Mouse (Mus musculus) retina, adult 2 months (tissue): ENCODE data around the gene Ccl1.

ENCODE experiments used
- DNase-seq: peaks from one replicate; pipeline ENCODE4 v3.0.0-alpha.2; 2012; ENCODE audit warnings: low read depth, low spot score

The Ccl1 gene

GRCm38 (mm10) chr11:82305590-82305989, at the start of gene Ccl1:
TSS of gene Ccl1 (minus strand) at chr11:82305690.
- no peak for DNase-seq

GRCm38 (mm10) chr11:82351039-82351438, 45.5 kb upstream of the Ccl1 start:
- DNase-seq = no peak

GRCm38 (mm10) chr11:82340900-82341299, 35.4 kb upstream of the Ccl1 start:
- no peak for DNase-seq

DNA sequence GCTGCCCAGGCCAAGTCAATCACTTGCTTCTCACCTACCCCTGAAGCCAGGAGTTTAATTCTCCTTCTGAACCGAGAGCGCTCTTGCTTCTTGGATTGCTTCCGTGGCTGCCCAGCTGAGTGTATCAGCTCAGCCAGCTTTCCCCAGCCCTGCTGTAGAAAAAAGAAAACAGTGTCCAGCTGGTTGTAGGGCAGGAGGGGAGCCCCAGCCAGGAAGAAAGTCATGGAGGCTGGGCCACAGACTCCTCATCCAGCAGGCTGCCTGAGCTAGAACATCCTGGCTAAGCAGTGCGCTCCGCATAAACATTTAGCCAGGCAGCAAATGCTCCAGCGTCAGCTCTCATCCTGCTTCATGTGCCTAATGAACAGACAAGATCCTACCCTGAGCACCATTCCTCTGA, 34.9 kb upstream of the Ccl1 start:
- DNase-seq = no peak

GRCm38 (mm10) chr11:82339921-82340401, 34.5 kb upstream of the Ccl1 start:
- no peak for DNase-seq

GRCm38 (mm10) chr11:82313153-82313552, 7.7 kb upstream of the Ccl1 start:
- no peak for DNase-seq

- no peak for DNase-seq
These were observed 5.0 kb upstream of the Ccl1 start for GRCm38 (mm10) chr11:82310336-82311045.

DNA sequence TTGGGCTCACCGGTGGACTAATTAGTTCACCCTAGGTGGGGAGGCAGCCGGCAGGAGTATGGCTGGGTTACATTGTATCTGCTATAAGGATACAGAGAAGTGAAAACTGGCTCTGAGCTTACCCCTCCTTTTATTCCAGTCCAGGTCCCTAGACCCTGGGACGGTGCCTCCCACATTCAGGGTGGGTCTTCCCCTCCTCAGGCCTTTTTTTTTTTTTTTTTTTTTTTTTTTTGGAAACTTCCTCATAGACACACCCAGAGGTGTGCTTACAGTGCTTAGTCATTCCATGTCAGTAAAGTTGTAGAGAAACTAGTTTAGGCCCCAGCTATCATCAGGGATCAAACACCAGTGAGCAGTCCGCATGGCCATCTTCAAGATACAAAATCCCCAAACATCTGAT, 7.6 kb downstream of the Ccl1 start:
- DNase-seq = no peak

DNA sequence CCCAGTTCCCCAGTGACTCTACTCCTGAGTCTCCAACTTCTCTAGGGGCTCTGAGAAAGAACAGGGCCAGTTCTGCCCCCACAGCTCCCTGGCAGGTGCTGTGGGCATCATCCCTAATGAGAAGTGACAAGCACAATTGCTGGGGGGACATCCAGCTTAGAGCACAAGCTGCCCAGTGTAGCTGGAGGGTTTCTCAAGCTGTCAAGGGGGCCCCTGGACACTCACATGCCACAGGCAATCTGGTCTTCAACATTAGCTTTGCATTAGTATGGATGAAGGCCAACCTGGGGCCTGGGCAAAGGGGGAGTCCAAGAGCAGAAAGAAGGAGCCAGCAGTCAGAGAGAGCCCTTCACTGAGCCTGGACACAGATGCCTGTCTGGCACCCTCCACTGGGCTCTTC, 14.6 kb downstream of the Ccl1 start:
- DNase-seq = no peak

DNA sequence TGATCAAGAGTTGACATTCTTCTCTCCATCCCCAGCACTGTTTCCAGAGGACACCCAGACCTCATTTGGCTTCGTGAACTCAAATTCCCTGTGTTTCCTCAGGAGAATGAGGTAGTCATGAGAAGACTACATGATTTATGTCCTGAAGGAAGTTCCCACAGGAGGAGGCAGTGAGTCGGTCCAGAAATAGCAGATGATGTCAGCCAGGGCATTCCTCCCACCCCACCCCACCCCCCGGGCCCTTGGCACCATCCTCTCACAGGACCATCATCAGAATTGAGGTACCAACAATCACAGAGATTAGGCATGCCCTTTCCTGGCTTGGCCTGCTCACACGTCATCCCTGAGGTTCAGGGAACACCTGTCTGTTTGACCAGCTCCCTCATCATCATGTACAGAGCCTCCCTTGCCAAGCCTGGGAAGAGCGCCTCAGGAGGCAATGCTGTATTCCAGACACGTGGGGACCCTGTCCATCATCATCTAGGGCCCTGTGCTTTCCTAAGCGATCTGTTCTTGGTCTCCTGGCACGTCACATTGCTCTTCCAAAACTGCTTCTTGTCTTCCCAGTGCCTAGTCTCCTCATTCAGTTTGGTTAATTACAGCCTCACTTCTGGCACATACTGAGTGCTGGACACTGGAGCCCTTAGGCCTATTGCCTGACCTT, 31.2 kb downstream of the Ccl1 start:
- no peak for DNase-seq

GRCm38 (mm10) chr11:82259131-82259530, 46.4 kb downstream of the Ccl1 start:
- DNase-seq = no peak

- no peak for DNase-seq
These were observed 49.9 kb downstream of the Ccl1 start for GRCm38 (mm10) chr11:82255601-82256000.

DNA sequence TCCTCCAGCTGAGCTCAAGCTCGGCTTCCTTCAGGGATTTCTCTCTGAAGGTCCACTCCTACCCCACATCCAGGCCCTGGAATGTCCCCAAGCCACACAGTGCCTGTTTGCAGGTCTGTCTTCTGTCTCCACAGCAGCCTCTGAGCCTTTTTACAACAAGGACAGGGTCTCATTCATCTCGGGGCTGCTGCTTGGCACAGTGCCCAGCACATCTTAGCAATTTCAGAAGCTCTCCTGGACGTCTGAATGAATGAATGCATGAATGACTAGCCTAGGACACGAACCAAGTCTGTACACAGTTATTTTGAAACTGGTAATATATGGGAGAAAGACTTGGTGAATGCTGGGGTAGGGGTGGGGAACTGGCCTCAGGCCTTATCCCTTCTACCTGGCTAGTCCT, 52.1 kb downstream of the Ccl1 start:
- no peak for DNase-seq

DNA sequence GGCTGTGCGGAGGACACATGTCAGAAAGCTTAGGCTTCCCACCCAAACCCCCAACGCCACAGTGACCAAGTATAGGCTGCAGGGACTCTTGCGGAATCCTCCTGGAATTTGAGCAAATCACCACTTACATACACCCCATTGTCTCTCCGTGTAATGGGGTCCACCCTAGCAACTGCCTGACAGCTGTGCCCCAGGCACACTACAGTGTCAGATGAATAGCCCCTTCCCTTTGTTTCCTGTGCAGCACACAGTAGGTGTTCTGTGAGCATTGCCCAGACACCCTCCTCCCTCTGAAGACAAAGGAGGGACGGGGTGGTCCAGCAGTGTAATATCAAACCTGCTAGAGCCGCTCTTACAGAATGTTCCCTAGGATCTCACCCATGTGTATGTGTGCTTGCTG, 54.2 kb downstream of the Ccl1 start:
- DNase-seq = no peak

DNA sequence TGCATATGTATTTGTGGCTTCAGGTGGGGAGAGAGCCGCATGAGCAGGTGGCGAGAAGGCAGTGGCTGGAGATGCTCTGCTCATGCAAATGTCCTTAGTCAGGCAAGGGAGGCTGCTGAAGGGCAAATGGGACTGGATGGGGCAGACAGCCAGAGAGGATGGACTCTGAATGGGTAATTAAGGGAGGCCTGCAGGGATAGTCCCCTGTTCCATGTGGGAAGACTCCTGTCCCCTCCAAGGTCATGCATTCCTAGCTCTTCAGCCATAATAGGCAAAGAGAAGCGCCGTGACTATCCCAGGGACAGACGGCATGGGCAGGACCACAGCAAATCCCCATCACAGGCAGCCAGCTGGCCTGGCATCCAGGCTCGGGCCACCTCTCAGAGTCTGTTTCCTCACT, 55.5 kb downstream of the Ccl1 start:
- DNase-seq = no peak

DNA sequence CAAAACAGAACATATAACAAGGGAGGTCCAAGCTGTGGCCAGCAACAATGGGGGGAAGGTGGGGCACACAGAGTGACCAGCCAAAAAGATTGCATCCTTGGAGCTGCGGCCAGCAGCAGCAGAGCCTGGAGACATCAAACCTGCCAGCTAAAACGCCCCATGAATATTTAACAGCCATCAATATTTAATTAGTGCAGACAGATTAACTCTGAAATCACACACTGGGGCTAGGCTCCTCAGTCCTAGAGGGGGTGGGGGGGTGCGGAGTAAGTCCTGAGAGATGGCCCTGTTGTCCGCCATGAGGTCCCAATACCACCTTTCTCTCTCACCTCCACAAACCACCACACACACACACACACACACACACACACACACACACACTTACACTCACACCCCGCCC, 68.1 kb downstream of the Ccl1 start:
- DNase-seq = no peak

DNA sequence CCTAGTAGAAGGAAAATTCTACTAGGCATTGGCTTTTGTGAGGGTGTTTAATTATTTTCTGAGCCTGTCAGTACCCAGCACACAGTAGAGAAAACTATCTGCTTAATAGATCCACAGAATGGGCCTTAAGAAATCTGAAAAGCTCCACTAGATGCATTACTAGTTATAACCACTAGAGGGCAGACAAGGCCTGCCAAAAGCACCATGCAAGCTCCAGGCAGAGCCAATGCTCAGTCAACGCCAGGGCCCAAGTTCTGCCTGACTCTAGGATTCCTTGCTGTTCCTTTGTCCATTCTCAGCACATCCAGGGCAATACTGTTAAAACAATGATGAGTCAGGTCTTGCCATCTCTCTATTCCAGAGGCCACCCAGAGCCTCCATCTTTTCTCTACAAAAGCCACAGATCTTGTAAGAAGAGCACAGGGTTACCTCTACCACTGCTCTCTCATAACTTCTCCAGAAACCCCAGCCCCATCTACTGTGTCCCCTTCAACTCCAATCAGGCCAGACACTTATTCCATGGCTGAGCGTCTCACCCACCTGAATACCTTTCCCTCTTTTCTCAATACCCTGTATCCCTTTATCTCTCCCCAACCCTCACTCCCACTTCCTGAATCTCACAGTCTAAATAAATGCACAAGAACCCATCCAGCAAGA, 69.8 kb downstream of the Ccl1 start:
- DNase-seq = peak; percentile 44

DNA sequence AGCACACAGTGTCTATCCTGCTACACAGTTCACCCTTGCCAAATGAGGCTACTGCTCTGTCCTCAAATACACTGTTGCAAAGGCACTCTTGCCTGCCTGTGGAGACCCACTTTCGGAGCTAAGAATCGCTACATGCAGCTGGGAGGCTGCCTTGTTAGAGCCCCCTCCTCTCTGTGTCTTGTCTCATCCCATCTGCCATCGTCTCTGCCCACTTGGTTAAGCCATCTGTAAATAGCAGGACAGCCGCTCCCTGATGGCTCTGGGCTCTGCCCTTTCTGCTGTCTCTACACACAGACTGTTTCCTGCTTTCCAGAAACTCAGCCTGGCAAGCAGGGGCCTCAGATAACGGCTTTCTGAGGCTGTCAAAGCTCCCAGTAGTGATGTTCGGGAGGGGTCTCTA, 71.5 kb downstream of the Ccl1 start:
- no peak for DNase-seq

DNA sequence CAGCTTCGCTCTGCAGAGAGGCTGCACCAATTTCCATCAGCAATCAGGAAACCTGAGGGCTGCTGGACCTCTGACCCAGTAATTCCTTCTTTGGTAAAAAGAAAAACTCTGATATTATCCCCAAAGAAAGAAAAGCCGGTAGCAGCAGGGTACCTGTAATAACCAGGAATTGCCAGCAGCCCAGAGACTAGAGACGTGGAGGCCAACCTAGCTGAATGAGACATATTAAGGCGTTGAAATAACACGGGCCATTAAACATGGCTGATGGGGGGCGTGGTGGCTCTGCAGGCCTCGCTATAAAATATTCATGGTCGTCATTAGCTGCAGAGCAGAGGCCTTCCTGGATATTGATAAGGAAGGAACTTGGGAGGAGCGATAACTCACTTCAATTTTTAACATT, 78.5 kb downstream of the Ccl1 start:
- DNase-seq = no peak

DNA sequence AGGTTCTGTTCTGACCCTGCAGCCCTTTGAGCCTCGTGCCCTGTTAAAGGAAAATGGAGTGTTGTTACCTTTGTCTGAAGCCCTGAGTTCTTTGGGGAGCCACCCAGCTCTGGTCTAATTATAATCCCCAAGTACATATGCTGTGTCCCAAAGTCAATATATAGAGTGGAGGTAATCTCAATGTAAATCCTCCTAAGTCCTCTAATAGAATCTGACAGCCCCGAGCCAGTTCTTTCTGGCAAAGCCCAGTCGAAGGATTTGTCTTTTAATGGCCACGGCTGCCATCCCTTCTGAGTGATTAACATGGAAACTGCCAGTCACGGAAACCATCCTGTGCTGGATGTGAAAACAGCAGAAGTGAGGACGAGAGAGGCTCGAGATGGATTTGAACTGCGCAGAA, 79.6 kb downstream of the Ccl1 start:
- peak; percentile 6 for DNase-seq

- DNase-seq = no peak
These were observed 89.0 kb downstream of the Ccl1 start for GRCm38 (mm10) chr11:82216531-82216930.

DNA sequence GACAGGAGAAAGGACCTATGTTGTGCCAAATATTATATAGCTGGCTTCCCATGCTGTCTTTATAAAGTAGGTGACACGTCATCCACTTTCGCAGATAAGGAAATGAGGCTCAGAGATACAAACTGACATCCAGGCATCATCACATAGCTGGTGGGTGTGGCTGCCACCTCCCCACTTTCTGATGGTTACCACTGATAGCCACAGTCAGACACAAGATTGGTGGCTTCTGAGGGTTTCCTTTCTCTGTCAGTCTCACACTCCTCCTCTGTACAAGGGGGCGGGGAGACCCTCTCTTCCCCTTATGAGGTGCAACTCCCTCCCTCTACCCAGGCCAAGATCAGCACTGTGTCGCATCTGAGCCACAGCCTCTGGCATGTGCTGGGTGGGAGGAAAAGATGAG, 91.1 kb downstream of the Ccl1 start:
- no peak for DNase-seq

DNA sequence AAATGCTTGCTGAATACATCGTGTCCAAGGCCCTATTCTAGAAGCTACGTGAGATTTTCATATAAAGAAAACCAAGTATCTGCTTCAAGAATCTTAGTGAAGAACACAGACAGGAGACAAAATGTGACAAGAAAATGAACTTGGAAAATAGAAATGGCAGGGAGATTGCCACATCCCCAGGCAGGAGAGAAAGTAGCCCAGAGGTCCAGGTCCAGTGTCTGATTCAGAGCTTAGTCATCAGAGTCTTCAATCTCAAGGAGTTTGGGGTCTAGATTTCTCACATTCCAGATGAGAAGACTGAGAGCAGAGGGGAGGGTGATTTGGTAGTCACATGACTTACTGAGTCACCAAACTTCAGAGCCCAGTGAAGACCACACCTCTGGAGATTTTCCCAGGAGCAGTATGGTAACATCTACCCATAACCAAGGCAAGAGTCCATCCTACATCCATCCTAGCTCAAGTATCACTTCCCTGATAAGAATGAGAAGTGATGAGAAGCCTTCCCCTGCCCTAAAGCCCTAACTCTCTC, 98.5 kb downstream of the Ccl1 start:
- DNase-seq = no peak
